In genomic region chr5:55293301-55293700, GRCm38 (mm10) we compare ENCODE assay signal across 12 mouse cellular contexts.
DNase-seq lines count a peak whose midpoint lies in the region; ATAC-seq and TF ChIP-seq lines count a peak whose summit lies in the region.
"Had no signal": no experiment of that assay in that cellular context is flagged by ENCODE, and none has a peak within 500 bp of the region (broad histone marks: within the 10 kb centered on the region; RNA-seq: fewer than 3 reads in every experiment).

No protein-coding gene starts in this region.

- H3K9me3 ChIP-seq in midbrain, embryonic 11.5 days (ENCODE audit: control insufficient read depth, low read length), result no peaks in the 10 kb centered on the region
- no peaks in the 10 kb centered on the region for H3K9me3 ChIP-seq in midbrain, embryonic 10.5 days (replicated peaks)
- H3K9me3 ChIP-seq in stomach, postnatal 0 days (ENCODE audit: control insufficient read depth, low read length), result no peaks in the 10 kb centered on the region
- H3K9me3 ChIP-seq: heart, embryonic 10.5 days; limb, embryonic 13.5 days had no signal

- no peaks in the 10 kb centered on the region for H3K4me1 ChIP-seq in midbrain, embryonic 11.5 days (ENCODE audit: control insufficient read depth, insufficient read depth, low read length)
- no peaks in the 10 kb centered on the region for H3K4me1 ChIP-seq in midbrain, embryonic 10.5 days
- no peaks in the 10 kb centered on the region for H3K4me1 ChIP-seq in stomach, postnatal 0 days (replicated peaks; ENCODE audit: control insufficient read depth, insufficient read depth)
- H3K4me1 ChIP-seq: heart, embryonic 10.5 days; limb, embryonic 13.5 days had no signal

- no peak overlapping the region for H3K4me3 ChIP-seq in midbrain, embryonic 11.5 days (ENCODE audit: low read depth, low read length)
- no peak overlapping the region for H3K4me3 ChIP-seq in midbrain, embryonic 10.5 days
- H3K4me3 ChIP-seq in stomach, postnatal 0 days (ENCODE audit: low read depth, low read length), result no peak overlapping the region
- H3K4me3 ChIP-seq: heart, embryonic 10.5 days; limb, embryonic 13.5 days had no signal

- intact Hi-C loops in left cerebral cortex, postnatal 14 days (cut with DNase I), result no loop called here

- TF ChIP-seq EP300 in stomach, postnatal 0 days (optimal IDR thresholded peaks at IDR 0.05), result no peak

- H3K4me2 ChIP-seq in midbrain, embryonic 11.5 days, result no peak overlapping the region
- H3K4me2 ChIP-seq in stomach, postnatal 0 days (replicated peaks; ENCODE audit: low read depth), result no peak overlapping the region
- H3K4me2 ChIP-seq: limb, embryonic 13.5 days had no signal

- H3K9ac ChIP-seq in midbrain, embryonic 11.5 days (ENCODE audit: low read length), result no peak overlapping the region
- no peak overlapping the region for H3K9ac ChIP-seq in stomach, postnatal 0 days (ENCODE audit: low read length)
- H3K9ac ChIP-seq: limb, embryonic 13.5 days had no signal

- no peak overlapping the region for H3K27ac ChIP-seq in midbrain, embryonic 11.5 days (ENCODE audit: low read depth, low read length)
- H3K27ac ChIP-seq in midbrain, embryonic 10.5 days (replicated peaks), result no peak overlapping the region
- no peak overlapping the region for H3K27ac ChIP-seq in stomach, postnatal 0 days (replicated peaks)
- H3K27ac ChIP-seq: heart, embryonic 10.5 days; limb, embryonic 13.5 days had no signal

- DNase-seq in midbrain, embryonic 11.5 days (ENCODE audit: low spot score, missing footprints), result no peak
- DNase-seq in midbrain, embryonic 10.5 days (ENCODE audit: low spot score), result no peak
- peak; percentile 6 for DNase-seq in embryo, embryonic 9.5 days (ENCODE audit: extremely low spot score)
- DNase-seq in left cerebral cortex, postnatal 14 days (ENCODE audit: low spot score in 2 of 2), result peak; percentile 3 to 5
- no peak for DNase-seq in stomach, postnatal 0 days (ENCODE audit: low spot score)
- no peak for DNase-seq in spleen, postnatal 36 days (ENCODE audit: low spot score in 2 of 2)
- no peak for DNase-seq in lung, postnatal 36 days
- DNase-seq: kidney, adult 9 months; thymus, postnatal 25 days had no signal

- no peaks in the 10 kb centered on the region for H3K27me3 ChIP-seq in midbrain, embryonic 11.5 days (ENCODE audit: control insufficient read depth, insufficient read depth, low read length)
- H3K27me3 ChIP-seq in midbrain, embryonic 10.5 days (ENCODE audit: low read depth, poor library complexity, severe bottlenecking), result no peaks in the 10 kb centered on the region
- no peaks in the 10 kb centered on the region for H3K27me3 ChIP-seq in stomach, postnatal 0 days (ENCODE audit: control insufficient read depth, insufficient read depth, low read length)
- H3K27me3 ChIP-seq: limb, embryonic 13.5 days had no signal

- no peaks in the 10 kb centered on the region for H3K36me3 ChIP-seq in midbrain, embryonic 11.5 days (ENCODE audit: control insufficient read depth, insufficient read depth, low read length)
- no peaks in the 10 kb centered on the region for H3K36me3 ChIP-seq in midbrain, embryonic 10.5 days
- H3K36me3 ChIP-seq in stomach, postnatal 0 days (ENCODE audit: control insufficient read depth, insufficient read depth, low read length), result no peaks in the 10 kb centered on the region
- H3K36me3 ChIP-seq: heart, embryonic 10.5 days; limb, embryonic 13.5 days had no signal

- TF ChIP-seq CTCF in stomach, postnatal 0 days (IDR thresholded peaks at IDR 0.05; ENCODE audit: low read depth), result peak; percentile 48

- 62% methylated on average over 2 of the region's 2 CpGs for WGBS in midbrain, embryonic 11.5 days
- WGBS in midbrain, embryonic 10.5 days, result 78% methylated on average over 2 of the region's 2 CpGs
- WGBS in stomach, postnatal 0 days, result 54% methylated on average over 2 of the region's 2 CpGs

- ATAC-seq in midbrain, embryonic 11.5 days (ENCODE audit: low FRiP score), result peak; percentile 69; the same call in 1 of the 2 replicates
- ATAC-seq in stomach, postnatal 0 days (ENCODE audit: low FRiP score, low TSS enrichment), result no peak
- ATAC-seq: Patski had no signal

Comparison
In these comparisons a context has a peak if more than half of its experiments do, and no peak if none do; other contexts are left out.
1. DNase-seq: peak in embryo, embryonic 9.5 days (single experiment) and left cerebral cortex, postnatal 14 days (2 of 2); none in midbrain, embryonic 11.5 days (single experiment), midbrain, embryonic 10.5 days (single experiment), stomach, postnatal 0 days (single experiment), spleen, postnatal 36 days (0 of 2) and lung, postnatal 36 days (single experiment).